Comparison of ENCODE assay signal across 8 mouse cellular contexts in the genomic region with DNA sequence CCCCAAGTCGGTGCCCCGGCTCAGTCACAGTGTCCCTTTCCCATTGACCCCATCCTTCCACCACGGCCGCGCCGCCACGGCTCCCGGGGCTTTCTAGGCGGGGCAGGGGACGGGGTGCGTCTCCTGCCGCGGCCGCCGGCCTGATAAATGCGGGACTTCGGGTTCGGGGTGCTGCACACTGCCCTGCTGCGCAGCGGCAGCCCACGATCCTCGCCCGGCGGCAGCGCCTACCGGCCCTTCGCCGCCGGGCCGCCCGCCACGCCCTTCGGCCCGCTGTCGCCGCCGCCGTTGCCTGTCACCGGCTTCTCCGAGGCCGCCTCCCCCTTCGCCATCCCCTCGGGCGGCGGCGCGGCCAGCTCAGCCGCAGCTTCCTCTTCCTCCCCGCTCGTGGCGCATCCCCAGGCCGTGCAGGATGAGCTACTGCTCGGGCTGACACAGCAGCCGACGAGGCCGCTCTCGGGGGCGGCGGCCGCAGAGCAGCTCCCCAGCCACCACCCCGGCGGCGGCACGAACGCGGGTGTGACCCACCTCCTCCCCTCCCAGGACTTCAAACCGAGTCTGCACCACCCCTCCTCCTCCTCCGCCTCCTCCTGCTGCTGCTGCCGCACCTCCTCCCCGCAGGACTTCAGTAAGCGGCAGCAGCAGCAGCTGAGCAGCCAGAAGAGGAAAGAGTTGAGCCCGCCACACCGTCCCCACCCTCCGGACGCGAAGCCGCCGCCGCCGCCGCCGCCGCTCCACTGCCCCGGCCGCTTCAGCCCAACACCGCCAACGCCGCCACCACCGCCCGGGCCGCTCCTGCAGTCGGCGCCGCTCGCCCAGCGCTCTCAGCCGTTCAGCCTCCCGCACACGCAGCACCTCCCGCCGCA. TPM values are rescaled to one million over a fixed set of nuclear protein-coding genes. Genes with fewer than 3 reads are reported as not detected.
DNase-seq lines count a peak whose midpoint lies in the region; ATAC-seq lines count a peak whose summit lies in the region.

No protein-coding gene starts in this region.

- no peaks in the 10 kb centered on the region for H3K4me1 ChIP-seq in intestine, embryonic 15.5 days (replicated peaks)
- H3K4me1 ChIP-seq in midbrain, embryonic 11.5 days (ENCODE audit: control insufficient read depth, insufficient read depth, low read length), result peaks cover 2% of the 10 kb centered on the region; the same call in 1 of the 2 replicates

- peak; percentile 85 to 90 for DNase-seq in adrenal gland, adult 18-20 months (ENCODE audit: low spot score in 2 of 2)
- peak; percentile 39 for DNase-seq in embryo, embryonic 11.5 days (ENCODE audit: low read depth, low spot score)
- DNase-seq in gastrocnemius, postnatal 25 days, result peak; percentile 82
- peak; percentile 84 to 89 for DNase-seq in left cerebral cortex, postnatal 36 days (ENCODE audit: low spot score in 2 of 2)
- no peak for DNase-seq in midbrain, embryonic 11.5 days (ENCODE audit: low spot score, missing footprints)
- peak; percentile 71 for DNase-seq in right cerebral cortex, postnatal 4 days
- DNase-seq in yolk sac, embryonic 10.5 days (ENCODE audit: low spot score), result peak; percentile 87

- peak overlapping the region; percentile 91 for H3K9ac ChIP-seq in intestine, embryonic 15.5 days
- peak overlapping the region; percentile 88 for H3K9ac ChIP-seq in midbrain, embryonic 11.5 days (ENCODE audit: low read length)

- peak; percentile 57 for ATAC-seq in intestine, embryonic 15.5 days
- ATAC-seq in midbrain, embryonic 11.5 days (ENCODE audit: low FRiP score), result peak; percentile 59

- H3K9me3 ChIP-seq in intestine, embryonic 15.5 days, result no peaks in the 10 kb centered on the region
- no peaks in the 10 kb centered on the region for H3K9me3 ChIP-seq in midbrain, embryonic 11.5 days (ENCODE audit: control insufficient read depth, low read length)

- H3K4me3 ChIP-seq in intestine, embryonic 15.5 days (replicated peaks), result peak overlapping the region; percentile 74
- H3K4me3 ChIP-seq in midbrain, embryonic 11.5 days (ENCODE audit: low read depth, low read length), result peak overlapping the region; percentile 89

- intact Hi-C loops in left cerebral cortex, postnatal 36 days (cut with DNase I), result loop anchor here (10.0 kb wide), 3 partner anchors 819 to 1349 kb away; no protein-coding TSS in a partner anchor

- no peaks in the 10 kb centered on the region for H3K27me3 ChIP-seq in intestine, embryonic 15.5 days (replicated peaks)
- no peaks in the 10 kb centered on the region for H3K27me3 ChIP-seq in midbrain, embryonic 11.5 days (ENCODE audit: control insufficient read depth, insufficient read depth, low read length)

- WGBS in intestine, embryonic 15.5 days, result under 1% methylated on average over 78 of the region's 101 CpGs
- under 1% methylated on average over 68 of the region's 101 CpGs for whole genome bisulfite sequencing in midbrain, embryonic 11.5 days

- H3K27ac ChIP-seq in intestine, embryonic 15.5 days, result peak overlapping the region; percentile 98
- peak overlapping the region; percentile 93 for H3K27ac ChIP-seq in midbrain, embryonic 11.5 days (ENCODE audit: low read depth, low read length)

- peak overlapping the region; percentile 93 for H3K4me2 ChIP-seq in intestine, embryonic 15.5 days (replicated peaks)
- peak overlapping the region; percentile 82 for H3K4me2 ChIP-seq in midbrain, embryonic 11.5 days

- no peaks in the 10 kb centered on the region for H3K36me3 ChIP-seq in intestine, embryonic 15.5 days
- H3K36me3 ChIP-seq in midbrain, embryonic 11.5 days (ENCODE audit: control insufficient read depth, insufficient read depth, low read length), result no peaks in the 10 kb centered on the region

RNA-seq across cellular contexts. Expression of gene Cpeb2, which starts 0.6 kb away (rescaled TPM):
- total RNA-seq in adrenal gland, adult 18-20 months (2021), result 10 to 100 TPM; 36.7 to 46.5 TPM
- total RNA-seq in gastrocnemius, postnatal 25 days (2021), result 1 to 10 TPM; 7.1 to 8.0 TPM
- 2.3 and 2.4 TPM in 2 replicates for polyA plus RNA-seq in intestine, embryonic 15.5 days (2015; fragmentation: Nextera tagmentation; extraction: Ambion mirVana)
- total RNA-seq in left cerebral cortex, postnatal 36 days (2021), result 10 to 100 TPM; 55.2 to 58.8 TPM
- 5.0 and 6.4 TPM in 2 replicates for polyA plus RNA-seq in midbrain, embryonic 11.5 days (2014; fragmentation: Nextera tagmentation; extraction: Ambion mirVana)

Comparison
In these comparisons a context has a peak if more than half of its experiments do, and no peak if none do; other contexts are left out.
1. RNA of gene Cpeb2, which starts 0.6 kb away (total RNA-seq): 55.2 to 58.8 TPM in left cerebral cortex, postnatal 36 days and 36.7 to 46.5 TPM in adrenal gland, adult 18-20 months; 7.1 to 8.0 TPM in gastrocnemius, postnatal 25 days; every median in the first group is over 4 times any median in the second.